Mouse (Mus musculus): ENCODE data around the gene Lcorl.

The Lcorl gene

GRCm38 (mm10) chr5:45857254-45858011 is at the start of gene Lcorl:
Gene Lcorl (minus strand): TSS chr5:45857615.
- DNase-seq (ENCODE audit: low spot score): peak; percentile 96

GRCm38 (mm10) chr5:45904683-45905082 is 47.3 kb upstream of the Lcorl start:
- DNase-seq (ENCODE audit: low spot score): no peak

GRCm38 (mm10) chr5:45903246-45903645 is 45.8 kb upstream of the Lcorl start:
- no peak for DNase-seq (ENCODE audit: low spot score)

- DNase-seq (ENCODE audit: low spot score): no peak
Observed at GRCm38 (mm10) chr5:45895362-45895761, 37.9 kb upstream of the Lcorl start.

GRCm38 (mm10) chr5:45893696-45894095 is 36.3 kb upstream of the Lcorl start:
- DNase-seq (ENCODE audit: low spot score): no peak

GRCm38 (mm10) chr5:45876328-45876727 is 18.9 kb upstream of the Lcorl start:
- no peak for DNase-seq (ENCODE audit: low spot score)

GRCm38 (mm10) chr5:45875472-45875871 is 18.1 kb upstream of the Lcorl start:
- DNase-seq (ENCODE audit: low spot score): no peak

GRCm38 (mm10) chr5:45874284-45875030 is 17.0 kb upstream of the Lcorl start:
- DNase-seq (ENCODE audit: low spot score): no peak

GRCm38 (mm10) chr5:45858368-45858767 is 953 bp upstream of the Lcorl start:
- DNase-seq (ENCODE audit: low spot score): no peak

GRCm38 (mm10) chr5:45856876-45857253 is 550 bp downstream of the Lcorl start:
- no peak for DNase-seq (ENCODE audit: low spot score)

- DNase-seq (ENCODE audit: low spot score): peak; percentile 84
Observed at GRCm38 (mm10) chr5:45856303-45856821, 1.1 kb downstream of the Lcorl start.

GRCm38 (mm10) chr5:45855526-45856302 is 1.7 kb downstream of the Lcorl start:
- DNase-seq (ENCODE audit: low spot score): no peak

GRCm38 (mm10) chr5:45844723-45845122 is 12.7 kb downstream of the Lcorl start:
- DNase-seq (ENCODE audit: low spot score): no peak

GRCm38 (mm10) chr5:45835131-45835530 is 22.3 kb downstream of the Lcorl start:
- no peak for DNase-seq (ENCODE audit: low spot score)

GRCm38 (mm10) chr5:45811527-45811926 is 45.9 kb downstream of the Lcorl start:
- no peak for DNase-seq (ENCODE audit: low spot score)

- DNase-seq (ENCODE audit: low spot score): no peak
Observed at GRCm38 (mm10) chr5:45791864-45792263, 65.6 kb downstream of the Lcorl start.

- no peak for DNase-seq (ENCODE audit: low spot score)
Observed at GRCm38 (mm10) chr5:45790221-45790620, 67.2 kb downstream of the Lcorl start.

GRCm38 (mm10) chr5:45757502-45758121 is 99.8 kb downstream of the Lcorl start:
- no peak for DNase-seq (ENCODE audit: low spot score)

- no peak for DNase-seq (ENCODE audit: low spot score)
Observed at GRCm38 (mm10) chr5:45737911-45738310, 119.5 kb downstream of the Lcorl start.

GRCm38 (mm10) chr5:45733751-45734150 is 123.7 kb downstream of the Lcorl start:
- DNase-seq (ENCODE audit: low spot score): no peak

- no peak for DNase-seq (ENCODE audit: low spot score)
Observed at GRCm38 (mm10) chr5:45718848-45719488, 138.4 kb downstream of the Lcorl start.
